Mouse (Mus musculus) hindbrain, embryonic 10.5 days (tissue): ENCODE measurements around the gene Fbxo33. TPM values are rescaled to one million over a fixed set of nuclear protein-coding genes. Genes with fewer than 3 reads are reported as not detected.
"Not testable (repeated sequence)": the region's sequence is repeated elsewhere in the genome, so short reads cannot be mapped to it uniquely, and the experiment has no call there.

Experiments used
- DNase-seq: peaks from one replicate; pipeline ENCODE4 v3.0.0-alpha.2; 2017; ENCODE audit warnings: low spot score
- H3K27ac ChIP-seq: fragments of 300-500 bp; sonication (generic); 2 replicates; pipeline ENCODE4 v1.5.1; 2016; ENCODE audit warnings: mild to moderate bottlenecking, moderate library complexity
- H3K27me3 ChIP-seq: fragments of 300-500 bp; sonication (generic); 2 replicates; pipeline ENCODE4 v1.6.1; 2016; ENCODE audit warnings: mild to moderate bottlenecking; ENCODE audit not compliant: poor library complexity, insufficient read depth, severe bottlenecking
- H3K36me3 ChIP-seq: fragments of 300-500 bp; sonication (generic); 2 replicates; pipeline ENCODE4 v1.6.1; 2016; ENCODE audit warnings: mild to moderate bottlenecking, moderate library complexity
- H3K4me1 ChIP-seq: fragments of 300-500 bp; sonication (generic); replicated peaks from 2 replicates; pipeline ENCODE4 v1.6.1; 2016; ENCODE audit warnings: mild to moderate bottlenecking
- H3K4me3 ChIP-seq: fragments of 300-500 bp; sonication (generic); 2 replicates; pipeline ENCODE4 v1.5.1; 2016; ENCODE audit warnings: mild to moderate bottlenecking, moderate library complexity
- H3K9me3 ChIP-seq: fragments of 300-500 bp; sonication (generic); 2 replicates; pipeline ENCODE4 v1.6.1; 2016; ENCODE audit warnings: mild to moderate bottlenecking, moderate library complexity
- WGBS: fragments of 180-500 bp; shearing (Covaris S2); methylation state at CpG from one replicate; pipeline ENCODE4 v1.1.7; 2016; 5-methylcytosine and 5-hydroxymethylcytosine counted together
- polyA plus RNA-seq: library from polyadenylated mRNA; unstranded; fragments of >200 nt; fragmentation: Nextera tagmentation; extraction: Ambion mirVana; gene quantifications from 2 replicates; pipeline ENCODE4 v1.2.1, GENCODE M21; 2016

Fbxo33 gene
- 5.8 and 6.4 TPM in 2 replicates for polyA plus RNA-seq

GRCm38 (mm10) chr12:59219325-59220225, at the start of gene Fbxo33:
Gene Fbxo33, minus strand, starts transcription at chr12:59219725.
- Histone ChIP-seq H3K36me3 (no peaks in the 10 kb centered on the region), H3K27ac (peak within 1 kb of the TSS; percentile 98), H3K9me3 (no peaks in the 10 kb centered on the region), H3K27me3 (no peaks in the 10 kb centered on the region), H3K4me1 (peaks cover 21% of the 10 kb centered on the region), H3K4me3 (peak within 1 kb of the TSS; percentile 80)
- WGBS: under 1% methylated on average over 109 of the region's 109 CpGs
- peak; percentile 100 for DNase-seq

- Histone ChIP-seq H3K9me3 (no peaks in the 10 kb centered on the region), H3K27me3 (no peaks in the 10 kb centered on the region), H3K27ac (no peak overlapping the region), H3K4me1 (no peaks in the 10 kb centered on the region), H3K36me3 (no peaks in the 10 kb centered on the region), H3K4me3 (no peak overlapping the region)
- no peak for DNase-seq
- WGBS: 82% methylated on average over 4 of the region's 4 CpGs
Measured at GRCm38 (mm10) chr12:59265942-59266231, 46.4 kb upstream of the Fbxo33 start.

GRCm38 (mm10) chr12:59265207-59265941, 45.8 kb upstream of the Fbxo33 start:
- peak; percentile 47 for DNase-seq
- H3K4me1 ChIP-seq: peaks cover 3% of the 10 kb centered on the region; the same call in 1 of the 2 replicates
- 38% methylated on average over 15 of the region's 15 CpGs for WGBS
- H3K9me3 ChIP-seq: no peaks in the 10 kb centered on the region
- H3K27ac ChIP-seq: no peak overlapping the region
- H3K27me3 ChIP-seq: no peaks in the 10 kb centered on the region
- 0 out of 2 replicates have a peak overlapping the region, but pooled peaks have one; percentile 20 for H3K4me3 ChIP-seq
- no peaks in the 10 kb centered on the region for H3K36me3 ChIP-seq

- Histone ChIP-seq H3K4me1 (peaks cover 5% of the 10 kb centered on the region; the same call in 1 of the 2 replicates), H3K9me3 (no peaks in the 10 kb centered on the region), H3K27ac (no peak overlapping the region), H3K36me3 (no peaks in the 10 kb centered on the region), H3K27me3 (no peaks in the 10 kb centered on the region), H3K4me3 (no peak overlapping the region)
- DNase-seq: no peak
- 86% methylated on average over 3 of the region's 3 CpGs for WGBS
Measured at GRCm38 (mm10) chr12:59262841-59263240, 43.3 kb upstream of the Fbxo33 start.

- H3K36me3 ChIP-seq: no peaks in the 10 kb centered on the region
- H3K27ac ChIP-seq: no peak overlapping the region
- H3K27me3 ChIP-seq: no peaks in the 10 kb centered on the region
- peaks cover 5% of the 10 kb centered on the region; the same call in 1 of the 2 replicates for H3K4me1 ChIP-seq
- no peaks in the 10 kb centered on the region for H3K9me3 ChIP-seq
- WGBS: 74% methylated on average over 2 of the region's 2 CpGs
- DNase-seq: no peak
- no peak overlapping the region for H3K4me3 ChIP-seq
Measured at GRCm38 (mm10) chr12:59260798-59261197, 41.3 kb upstream of the Fbxo33 start.

GRCm38 (mm10) chr12:59260362-59260761, 40.8 kb upstream of the Fbxo33 start:
- H3K4me1 ChIP-seq: peaks cover 5% of the 10 kb centered on the region; the same call in 1 of the 2 replicates
- no peak for DNase-seq
- H3K4me3 ChIP-seq: no peak overlapping the region
- H3K36me3 ChIP-seq: no peaks in the 10 kb centered on the region
- H3K9me3 ChIP-seq: no peaks in the 10 kb centered on the region
- no peak overlapping the region for H3K27ac ChIP-seq
- H3K27me3 ChIP-seq: no peaks in the 10 kb centered on the region

GRCm38 (mm10) chr12:59259015-59259414, 39.5 kb upstream of the Fbxo33 start:
- WGBS: 90% methylated on average over 5 of the region's 5 CpGs
- no peak overlapping the region for H3K4me3 ChIP-seq
- H3K27me3 ChIP-seq: no peaks in the 10 kb centered on the region
- no peaks in the 10 kb centered on the region for H3K36me3 ChIP-seq
- no peak overlapping the region for H3K27ac ChIP-seq
- H3K9me3 ChIP-seq: no peaks in the 10 kb centered on the region
- H3K4me1 ChIP-seq: peaks cover 5% of the 10 kb centered on the region; the same call in 1 of the 2 replicates
- no peak for DNase-seq

- DNase-seq: no peak
Measured at GRCm38 (mm10) chr12:59250259-59250827, 30.8 kb upstream of the Fbxo33 start.

GRCm38 (mm10) chr12:59248969-59249368, 29.4 kb upstream of the Fbxo33 start:
- H3K4me3 ChIP-seq: no peak overlapping the region
- WGBS: 81% methylated on average over 1 of the region's 1 CpGs
- H3K9me3 ChIP-seq: no peaks in the 10 kb centered on the region; the same call in 1 of the 2 replicates
- no peak for DNase-seq
- no peaks in the 10 kb centered on the region for H3K4me1 ChIP-seq
- no peaks in the 10 kb centered on the region for H3K36me3 ChIP-seq
- no peak overlapping the region for H3K27ac ChIP-seq
- no peaks in the 10 kb centered on the region for H3K27me3 ChIP-seq

More at GRCm38 (mm10) chr12:59250259-59250827, 30.8 kb upstream of the Fbxo33 start:
- 86% methylated on average over 2 of the region's 2 CpGs for WGBS
- H3K27ac ChIP-seq: no peak overlapping the region
- H3K4me1 ChIP-seq: no peaks in the 10 kb centered on the region
- H3K36me3 ChIP-seq: no peaks in the 10 kb centered on the region
- H3K9me3 ChIP-seq: no peaks in the 10 kb centered on the region; the same call in 1 of the 2 replicates
- no peaks in the 10 kb centered on the region for H3K27me3 ChIP-seq
- no peak overlapping the region for H3K4me3 ChIP-seq

GRCm38 (mm10) chr12:59241031-59241430, 21.5 kb upstream of the Fbxo33 start:
- H3K27me3 ChIP-seq, DNase-seq, H3K4me3 ChIP-seq, H3K27ac ChIP-seq, H3K36me3 ChIP-seq, H3K9me3 ChIP-seq, H3K4me1 ChIP-seq: not testable (repeated sequence)
- 88% methylated on average over 8 of the region's 8 CpGs for WGBS

- Histone ChIP-seq H3K27ac (no peak overlapping the region), H3K4me3 (no peak overlapping the region), H3K4me1 (no peaks in the 10 kb centered on the region), H3K36me3 (no peaks in the 10 kb centered on the region), H3K27me3 (no peaks in the 10 kb centered on the region), H3K9me3 (no peaks in the 10 kb centered on the region)
- no peak for DNase-seq
- 87% methylated on average over 5 of the region's 5 CpGs for WGBS
Measured at GRCm38 (mm10) chr12:59238434-59238833, 18.9 kb upstream of the Fbxo33 start.

- no peak overlapping the region for H3K27ac ChIP-seq
- no peaks in the 10 kb centered on the region for H3K9me3 ChIP-seq
- H3K27me3 ChIP-seq: no peaks in the 10 kb centered on the region
- 90% methylated on average over 5 of the region's 5 CpGs for WGBS
- no peaks in the 10 kb centered on the region for H3K4me1 ChIP-seq
- no peaks in the 10 kb centered on the region for H3K36me3 ChIP-seq
- no peak for DNase-seq
- H3K4me3 ChIP-seq: no peak overlapping the region
Measured at GRCm38 (mm10) chr12:59228401-59228800, 8.9 kb upstream of the Fbxo33 start.
